Mouse (Mus musculus): Measurements from ENCODE around the gene Sufu. TPM values are rescaled to one million over a fixed set of nuclear protein-coding genes. Genes with fewer than 3 reads are reported as not detected.
A peak's percentile ranks its signal among the peaks of the same experiment; 100 is the strongest.

Gene Sufu
- polyA plus RNA-seq, 1 experiment, result 18.6 TPM

DNA sequence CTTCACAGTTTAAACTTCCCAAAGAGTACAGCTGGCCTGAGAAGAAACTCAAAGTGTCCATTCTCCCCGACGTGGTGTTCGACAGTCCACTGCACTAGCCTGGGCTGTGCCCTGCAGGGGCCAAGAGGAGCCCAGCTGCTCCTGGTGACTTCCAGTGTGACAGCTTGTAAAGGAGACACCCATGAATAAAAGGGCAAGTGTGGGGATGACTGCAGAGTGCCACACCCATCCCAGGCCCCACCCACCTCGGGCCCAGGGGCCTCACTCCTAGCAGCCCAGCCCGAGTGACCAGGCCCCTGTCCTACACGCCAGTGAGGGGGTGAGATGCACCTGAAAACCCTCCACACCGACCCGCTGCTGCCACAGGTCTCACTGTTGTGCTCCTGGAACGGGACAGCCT is 89.2 kb downstream of the Sufu start:
- H3K4me1 ChIP-seq (ENCODE audit: control insufficient read depth, insufficient read depth, insufficient read length), result peaks cover 6% of the 10 kb centered on the region; the same call in 1 of the 2 replicates
- TF ChIP-seq POLR2A (IDR thresholded peaks at IDR 0.05; ENCODE audit: low read depth, low read length) (no peak), CTCF (IDR thresholded peaks at IDR 0.05; ENCODE audit: extremely low read depth, insufficient read depth, insufficient read length, insufficient replicate concordance) (no peak)

GRCm38 (mm10) chr19:46486709-46487108 is 90.0 kb downstream of the Sufu start:
- no peak for DNase-seq (ENCODE audit: low read depth in 1 of 2, low spot score in 2 of 2)
- Histone ChIP-seq H3K4me1 (ENCODE audit: control insufficient read depth, insufficient read depth, insufficient read length) (peaks cover 6% of the 10 kb centered on the region; the same call in 1 of the 2 replicates), H3K36me3 (ENCODE audit: control insufficient read depth, insufficient read depth, low read length) (peaks cover 9% of the 10 kb centered on the region), H3K27ac (ENCODE audit: insufficient read depth, low read length) (no peak overlapping the region), H3K27me3 (ENCODE audit: control insufficient read depth, insufficient read depth, low read length) (no peaks in the 10 kb centered on the region), H3K4me3 (ENCODE audit: extremely low read depth, insufficient read depth, insufficient read length) (no peak overlapping the region)
- TF ChIP-seq CTCF (IDR thresholded peaks at IDR 0.05; ENCODE audit: extremely low read depth, insufficient read depth, insufficient read length, insufficient replicate concordance), result no peak
- TF ChIP-seq POLR2A (IDR thresholded peaks at IDR 0.05; ENCODE audit: low read depth, low read length), result no peak
- WGBS, result 48% methylated on average over 2 of the region's 2 CpGs

More for the DNA sequence above, 89.2 kb downstream of the Sufu start:
- no peak for DNase-seq (ENCODE audit: low read depth in 1 of 2, low spot score in 2 of 2)
- WGBS, result 79% methylated on average over 9 of the region's 9 CpGs
- Histone ChIP-seq H3K36me3 (ENCODE audit: control insufficient read depth, insufficient read depth, low read length) (peaks cover 9% of the 10 kb centered on the region), H3K4me3 (ENCODE audit: extremely low read depth, insufficient read depth, insufficient read length) (no peak overlapping the region), H3K27ac (ENCODE audit: insufficient read depth, low read length) (no peak overlapping the region), H3K27me3 (ENCODE audit: control insufficient read depth, insufficient read depth, low read length) (no peaks in the 10 kb centered on the region)

GRCm38 (mm10) chr19:46489448-46489847 is 92.8 kb downstream of the Sufu start:
- no peaks in the 10 kb centered on the region; the same call in 1 of the 2 replicates for H3K4me1 ChIP-seq (ENCODE audit: control insufficient read depth, insufficient read depth, insufficient read length)
- DNase-seq (ENCODE audit: low read depth in 1 of 2, low spot score in 2 of 2), result no peak
- WGBS, result 97% methylated on average over 1 of the region's 1 CpGs
- TF ChIP-seq CTCF (IDR thresholded peaks at IDR 0.05; ENCODE audit: extremely low read depth, insufficient read depth, insufficient read length, insufficient replicate concordance), result no peak
- TF ChIP-seq POLR2A (IDR thresholded peaks at IDR 0.05; ENCODE audit: low read depth, low read length), result no peak
- H3K36me3 ChIP-seq (ENCODE audit: control insufficient read depth, insufficient read depth, low read length), result peaks cover 9% of the 10 kb centered on the region
- H3K27me3 ChIP-seq (ENCODE audit: control insufficient read depth, insufficient read depth, low read length), result no peaks in the 10 kb centered on the region
- no peak overlapping the region for H3K4me3 ChIP-seq (ENCODE audit: extremely low read depth, insufficient read depth, insufficient read length)
- no peak overlapping the region for H3K27ac ChIP-seq (ENCODE audit: insufficient read depth, low read length)

- 3% methylated on average over 2 of the region's 2 CpGs for WGBS
- H3K27me3 ChIP-seq (ENCODE audit: control insufficient read depth, insufficient read depth, low read length), result no peaks in the 10 kb centered on the region
- peaks cover 6% of the 10 kb centered on the region; the same call in 1 of the 2 replicates for H3K4me1 ChIP-seq (ENCODE audit: control insufficient read depth, insufficient read depth, insufficient read length)
- TF ChIP-seq CTCF (IDR thresholded peaks at IDR 0.05; ENCODE audit: extremely low read depth, insufficient read depth, insufficient read length, insufficient replicate concordance) (no peak), POLR2A (IDR thresholded peaks at IDR 0.05; ENCODE audit: low read depth, low read length) (no peak)
- DNase-seq (ENCODE audit: low read depth in 1 of 2, low spot score in 2 of 2), result no peak
- H3K4me3 ChIP-seq (ENCODE audit: extremely low read depth, insufficient read depth, insufficient read length), result no peak overlapping the region
- no peak overlapping the region for H3K27ac ChIP-seq (ENCODE audit: insufficient read depth, low read length)
- peaks cover 9% of the 10 kb centered on the region for H3K36me3 ChIP-seq (ENCODE audit: control insufficient read depth, insufficient read depth, low read length)
These were observed 93.9 kb downstream of the Sufu start for GRCm38 (mm10) chr19:46490634-46491033.

DNA sequence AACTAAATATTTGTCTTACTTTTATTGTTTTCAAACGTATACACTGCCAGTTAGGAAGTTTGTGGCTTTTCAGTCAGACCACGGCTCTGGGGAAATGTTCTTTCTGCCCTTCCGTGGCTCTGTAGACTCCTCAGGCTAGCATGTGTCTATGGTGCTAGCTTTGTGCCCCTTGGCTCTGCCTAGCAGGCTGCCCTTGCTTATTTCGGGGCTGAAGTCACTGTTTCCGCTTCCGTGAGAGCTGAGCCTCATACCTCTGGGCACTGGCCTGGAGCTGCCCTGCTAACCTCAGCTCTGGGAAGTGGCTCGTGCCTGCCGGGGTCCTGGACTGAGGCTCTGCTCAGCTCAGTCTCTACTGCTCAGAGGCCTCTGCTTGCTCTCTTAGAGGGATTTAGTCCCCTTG is 98.4 kb downstream of the Sufu start:
- Histone ChIP-seq H3K27ac (ENCODE audit: insufficient read depth, low read length) (peak overlapping the region; percentile 45), H3K4me3 (ENCODE audit: extremely low read depth, insufficient read depth, insufficient read length) (no peak overlapping the region), H3K36me3 (ENCODE audit: control insufficient read depth, insufficient read depth, low read length) (no peaks in the 10 kb centered on the region; the same call in 1 of the 2 replicates), H3K4me1 (ENCODE audit: control insufficient read depth, insufficient read depth, insufficient read length) (peaks cover 6% of the 10 kb centered on the region; the same call in 1 of the 2 replicates), H3K27me3 (ENCODE audit: control insufficient read depth, insufficient read depth, low read length) (no peaks in the 10 kb centered on the region)
- TF ChIP-seq POLR2A (IDR thresholded peaks at IDR 0.05; ENCODE audit: low read depth, low read length), result no peak
- TF ChIP-seq CTCF (IDR thresholded peaks at IDR 0.05; ENCODE audit: extremely low read depth, insufficient read depth, insufficient read length, insufficient replicate concordance), result no peak
- WGBS, result 18% methylated on average over 8 of the region's 8 CpGs
- no peak for DNase-seq (ENCODE audit: low read depth in 1 of 2, low spot score in 2 of 2)

DNA sequence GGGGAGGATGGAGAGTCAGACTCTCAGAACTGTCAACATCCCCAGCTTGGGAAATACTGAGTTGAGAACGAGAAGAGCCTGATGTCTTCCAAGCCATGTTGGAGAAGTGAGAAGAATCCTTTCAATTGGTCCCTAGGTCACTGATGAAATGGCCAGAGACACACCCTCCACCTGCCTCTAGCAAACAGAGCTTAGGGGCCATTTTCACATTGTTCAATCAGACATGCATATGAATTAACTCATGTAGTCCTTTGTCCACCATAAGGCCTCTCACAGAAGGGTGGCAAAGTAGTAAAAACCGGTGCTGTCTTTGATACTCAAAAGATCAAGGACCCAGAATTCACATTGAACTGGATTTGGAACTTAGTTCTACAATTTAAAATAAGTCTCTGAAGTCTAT is 100.5 kb downstream of the Sufu start:
- H3K4me3 ChIP-seq (ENCODE audit: extremely low read depth, insufficient read depth, insufficient read length), result no peak overlapping the region
- peaks cover 6% of the 10 kb centered on the region; the same call in 1 of the 2 replicates for H3K4me1 ChIP-seq (ENCODE audit: control insufficient read depth, insufficient read depth, insufficient read length)
- H3K36me3 ChIP-seq (ENCODE audit: control insufficient read depth, insufficient read depth, low read length), result no peaks in the 10 kb centered on the region
- DNase-seq (ENCODE audit: low read depth in 1 of 2, low spot score in 2 of 2), result no peak
- H3K27ac ChIP-seq (ENCODE audit: insufficient read depth, low read length), result no peak overlapping the region
- WGBS, result 79% methylated on average over 2 of the region's 2 CpGs
- no peaks in the 10 kb centered on the region for H3K27me3 ChIP-seq (ENCODE audit: control insufficient read depth, insufficient read depth, low read length)
- no peak for TF ChIP-seq CTCF (IDR thresholded peaks at IDR 0.05; ENCODE audit: extremely low read depth, insufficient read depth, insufficient read length, insufficient replicate concordance)
- TF ChIP-seq POLR2A (IDR thresholded peaks at IDR 0.05; ENCODE audit: low read depth, low read length), result no peak

DNA sequence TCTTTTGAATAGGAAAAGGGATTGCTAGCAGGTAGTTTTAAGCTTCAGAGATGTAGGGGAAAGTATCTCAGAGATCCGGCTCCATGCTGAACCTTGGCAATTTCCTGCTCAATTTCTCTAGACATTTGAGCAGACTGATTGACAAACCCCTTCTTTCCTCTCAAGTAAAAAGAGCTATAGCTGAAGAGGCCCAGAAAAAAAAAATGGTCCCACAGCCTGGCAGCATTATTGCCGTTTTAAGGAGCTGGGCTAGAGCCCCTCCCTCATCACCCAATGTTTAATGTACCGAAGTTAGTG is 102.8 kb downstream of the Sufu start:
- Histone ChIP-seq H3K27me3 (ENCODE audit: control insufficient read depth, insufficient read depth, low read length) (no peaks in the 10 kb centered on the region), H3K36me3 (ENCODE audit: control insufficient read depth, insufficient read depth, low read length) (no peaks in the 10 kb centered on the region), H3K4me1 (ENCODE audit: control insufficient read depth, insufficient read depth, insufficient read length) (peaks cover 6% of the 10 kb centered on the region; the same call in 1 of the 2 replicates), H3K27ac (ENCODE audit: insufficient read depth, low read length) (peak overlapping the region; percentile 3; the same call in 1 of the 2 replicates), H3K4me3 (ENCODE audit: extremely low read depth, insufficient read depth, insufficient read length) (no peak overlapping the region)
- DNase-seq (ENCODE audit: low read depth in 1 of 2, low spot score in 2 of 2), result no peak
- TF ChIP-seq CTCF (IDR thresholded peaks at IDR 0.05; ENCODE audit: extremely low read depth, insufficient read depth, insufficient read length, insufficient replicate concordance) (no peak), POLR2A (IDR thresholded peaks at IDR 0.05; ENCODE audit: low read depth, low read length) (no peak)
- 4% methylated on average over 3 of the region's 3 CpGs for WGBS
